Mouse (Mus musculus): ENCODE data around the gene Cysrt1.

Cysrt1 gene

DNA sequence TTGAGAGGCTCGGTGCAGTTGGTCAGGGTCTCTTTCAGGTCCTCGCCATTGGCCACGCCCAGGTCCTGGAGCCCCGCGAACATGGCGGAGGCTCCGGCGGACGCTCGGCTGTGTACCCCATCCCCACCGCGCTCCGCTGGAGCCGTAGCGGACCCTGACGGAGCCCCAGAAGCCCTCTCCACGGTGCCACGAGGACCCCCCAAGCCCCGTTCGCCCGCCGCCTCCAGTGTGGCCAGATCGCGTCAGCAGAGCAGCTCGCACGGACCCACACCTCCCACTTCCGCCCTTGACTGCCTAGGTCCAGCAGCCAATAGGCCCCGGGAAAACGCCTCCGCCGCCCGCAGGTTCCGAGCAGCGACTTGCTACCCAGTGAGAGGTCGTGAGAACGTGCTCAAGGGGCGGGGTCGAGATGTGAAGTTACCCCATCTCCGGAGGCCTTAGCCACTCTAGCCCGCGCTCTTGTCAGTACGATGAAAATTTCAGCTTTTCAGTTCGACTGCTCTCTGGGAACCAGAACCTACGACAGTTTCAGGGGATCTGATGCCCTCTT is 31.1 kb downstream of the Cysrt1 start, which contains the start of gene Nelfb:
Nelfb (minus strand) TSS at position 369 of the 550 bp plus-strand sequence.
- DNase-seq (ENCODE audit: low spot score in 2 of 2): peak; percentile 84 to 85

GRCm38 (mm10) chr2:25210686-25211085 is 31.6 kb downstream of the Cysrt1 start:
- no peak for DNase-seq (ENCODE audit: low spot score in 2 of 2)

DNA sequence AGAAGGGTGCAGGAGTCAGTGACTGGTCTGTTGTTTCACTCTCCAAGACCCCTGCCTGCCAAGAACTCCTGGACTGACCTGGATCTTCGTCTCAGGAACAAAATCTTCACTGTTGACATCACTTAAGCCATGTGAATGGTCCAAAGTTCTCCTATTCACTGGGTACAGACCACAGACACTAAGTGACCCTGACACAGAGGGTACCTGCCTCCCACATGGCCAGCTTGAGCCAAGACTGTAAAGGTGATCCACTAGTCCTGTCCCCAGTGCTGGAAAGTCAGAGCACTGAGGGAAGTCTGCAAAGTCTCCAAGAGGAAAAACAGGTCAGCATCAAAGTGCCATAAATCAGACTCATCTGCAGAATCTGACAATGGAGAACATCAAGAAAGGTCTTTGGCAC is 34.7 kb downstream of the Cysrt1 start:
- no peak for DNase-seq (ENCODE audit: low spot score in 2 of 2)

GRCm38 (mm10) chr2:25203631-25204214 is 38.5 kb downstream of the Cysrt1 start:
- no peak for DNase-seq (ENCODE audit: low spot score in 2 of 2)

DNA sequence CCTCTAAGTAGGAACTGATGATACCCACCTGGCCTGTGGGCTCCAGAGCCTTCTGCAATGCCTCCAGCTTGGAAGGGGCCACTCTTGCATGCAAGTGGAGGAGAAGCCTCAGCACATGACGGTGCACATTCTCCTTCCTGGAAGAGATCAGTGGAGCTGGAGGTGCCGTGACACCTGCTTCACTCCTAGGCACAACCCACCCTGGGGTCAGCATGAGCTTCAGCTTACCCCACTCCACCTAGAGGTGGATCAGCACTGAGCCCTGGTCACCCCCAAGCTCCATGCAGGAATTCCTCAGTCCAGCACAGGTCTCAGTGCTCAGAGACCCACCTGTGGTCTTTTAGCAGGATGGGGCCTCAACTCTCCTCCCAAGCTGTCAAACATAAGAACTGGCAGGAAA is 41.6 kb downstream of the Cysrt1 start:
- no peak for DNase-seq (ENCODE audit: low spot score in 2 of 2)

DNA sequence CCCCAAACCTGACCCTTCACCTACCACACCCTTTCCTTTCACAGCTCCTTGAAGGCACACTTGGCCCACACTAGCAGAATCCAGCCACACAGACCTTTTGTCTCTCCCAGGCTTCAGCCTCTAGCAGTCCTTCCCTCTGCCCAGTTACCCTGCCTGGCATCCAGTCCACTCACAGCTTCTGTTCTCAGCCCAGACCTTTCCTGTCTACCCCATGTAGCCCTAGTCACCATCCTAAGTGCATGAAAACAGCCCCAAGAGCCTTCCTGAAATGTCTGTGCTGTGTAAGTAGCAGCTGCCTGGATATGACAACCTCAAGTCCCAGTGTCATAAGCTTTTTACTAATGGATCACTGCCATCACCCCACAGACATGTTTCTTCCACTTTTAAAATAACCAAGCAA is 44.3 kb downstream of the Cysrt1 start:
- DNase-seq (ENCODE audit: low spot score in 2 of 2): no peak

- no peak for DNase-seq (ENCODE audit: low spot score in 2 of 2)
These were observed 45.1 kb downstream of the Cysrt1 start for GRCm38 (mm10) chr2:25197191-25197590.

DNA sequence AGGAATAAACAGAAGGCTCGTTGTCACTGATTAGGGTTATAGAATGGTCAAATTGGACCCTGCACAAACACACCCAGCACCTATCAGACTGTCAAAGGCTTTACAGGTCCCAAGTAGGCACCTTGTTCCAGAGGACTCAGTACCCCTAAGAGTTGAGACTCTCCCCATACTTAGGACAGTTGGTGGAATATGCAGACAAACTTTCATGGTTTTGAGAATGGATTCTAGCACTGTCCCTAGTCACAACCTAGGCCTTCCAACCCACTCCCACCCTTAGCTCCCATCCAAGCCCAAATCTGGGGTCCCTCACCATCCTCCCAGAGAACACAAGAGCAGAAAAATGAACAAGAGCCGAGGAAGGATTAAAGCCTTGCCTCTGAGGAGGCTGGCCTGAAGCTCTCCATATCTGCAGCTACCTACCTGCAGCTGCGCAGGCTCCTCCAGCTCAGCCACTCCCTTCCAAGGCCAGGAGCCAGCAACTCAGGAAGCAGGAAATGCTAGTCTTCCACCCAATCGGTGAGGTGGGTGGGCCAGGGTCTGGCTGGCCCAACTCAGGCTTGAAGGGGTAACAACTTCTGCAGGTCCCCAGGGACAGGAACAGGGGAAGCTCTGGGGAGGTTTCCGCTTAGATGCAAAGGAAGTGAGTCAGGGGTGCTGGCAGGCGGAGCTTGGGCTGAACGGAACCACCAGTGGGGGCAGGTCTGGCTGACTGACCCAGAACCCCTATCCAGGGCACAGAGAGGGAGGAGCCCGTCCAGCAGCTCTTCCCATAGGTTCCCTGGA is 45.9 kb downstream of the Cysrt1 start, which contains the start of gene Tor4a:
Tor4a (minus strand) TSS at position 715 of the 783 bp plus-strand sequence.
- DNase-seq (ENCODE audit: low spot score in 2 of 2): no peak

GRCm38 (mm10) chr2:25195211-25196156 is 46.8 kb downstream of the Cysrt1 start:
- DNase-seq (ENCODE audit: low spot score in 2 of 2): no peak

DNA sequence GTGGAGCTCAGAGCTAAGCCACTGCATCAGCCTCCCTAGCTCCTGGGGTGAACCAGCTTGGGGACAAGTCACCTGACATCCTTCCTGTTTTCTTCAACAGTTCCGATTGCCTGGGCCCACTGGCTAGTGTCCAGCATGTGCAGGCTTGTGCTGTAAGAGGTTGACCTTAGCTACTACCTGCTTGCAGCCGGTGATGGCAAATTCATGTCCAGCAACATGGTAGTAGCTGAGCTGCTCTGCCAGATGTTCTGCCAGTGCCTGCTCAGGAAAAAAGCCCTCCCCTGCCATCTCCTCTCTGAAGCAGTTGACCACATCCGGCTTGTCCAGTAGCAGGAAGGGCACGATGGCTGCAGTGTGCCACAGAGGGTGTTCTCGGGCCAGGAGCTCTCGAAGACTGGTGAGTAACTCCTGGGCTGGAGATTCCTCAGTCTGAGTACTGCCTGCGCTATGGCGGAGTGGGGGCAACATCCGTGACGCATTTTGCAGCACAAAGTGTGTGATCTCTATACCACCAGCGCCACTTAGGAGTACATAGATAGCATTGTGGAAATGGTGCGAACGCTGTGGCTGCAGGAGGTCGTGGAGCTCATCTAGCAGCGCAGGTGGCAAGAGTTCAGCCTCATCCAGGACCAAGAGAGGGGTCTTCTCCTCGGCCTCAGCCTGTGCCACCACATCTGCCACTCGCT is 47.6 kb downstream of the Cysrt1 start:
- DNase-seq (ENCODE audit: low spot score in 2 of 2): no peak

DNA sequence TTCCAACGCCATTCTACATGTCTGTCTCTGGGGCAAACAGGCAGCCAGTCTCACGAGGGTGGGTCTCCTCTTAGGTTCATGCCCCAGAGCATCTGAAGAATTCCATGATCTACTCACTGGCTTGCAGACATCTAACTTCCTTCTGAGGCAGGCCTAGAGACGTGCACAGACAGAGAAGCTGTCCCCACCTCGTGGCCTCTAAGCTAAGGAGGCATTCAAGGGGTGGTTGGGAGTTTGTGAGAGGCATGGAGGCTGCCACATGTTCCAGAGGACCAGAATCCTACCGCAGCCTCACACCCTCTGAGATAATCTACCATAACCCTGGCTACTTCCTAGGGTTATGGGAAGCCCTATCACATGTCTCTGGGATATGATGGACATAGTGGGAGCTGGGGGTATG is 48.2 kb downstream of the Cysrt1 start:
- DNase-seq (ENCODE audit: low spot score in 2 of 2): no peak

DNA sequence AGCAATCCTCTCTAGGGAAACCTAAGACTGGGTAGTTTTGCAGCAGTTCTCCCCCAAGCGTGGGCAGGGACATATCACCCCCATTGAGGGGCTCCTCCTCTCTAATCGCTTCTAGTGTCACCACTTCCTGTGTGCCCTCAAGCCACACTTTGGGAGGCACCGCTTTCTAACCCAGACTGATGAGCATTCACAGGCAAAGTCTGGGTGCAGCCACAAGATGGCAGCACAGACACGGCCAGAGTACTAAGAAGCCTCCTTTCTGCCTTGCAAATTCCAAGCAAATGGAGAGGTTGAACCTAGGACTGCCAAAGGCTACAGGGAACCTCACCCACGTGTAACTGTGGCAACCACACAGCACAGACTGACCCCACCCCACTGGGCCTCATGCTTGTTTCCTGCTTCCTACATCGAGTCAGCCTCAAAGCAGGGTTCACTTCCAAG is 48.9 kb downstream of the Cysrt1 start:
- peak; percentile 75 to 88 for DNase-seq (ENCODE audit: low spot score in 2 of 2)

All from frontal cortex, postnatal 36 days (tissue).